Mouse (Mus musculus): ENCODE results near the gene Arhgef19. TPM values are rescaled to one million over a fixed set of nuclear protein-coding genes. Genes with fewer than 3 reads are reported as not detected.

Arhgef19 gene
- polyA plus RNA-seq, 1 experiment: 13.2 TPM

GRCm38 (mm10) chr4:141279327-141279726 lies 40.0 kb downstream of the Arhgef19 start:
- Histone ChIP-seq H3K4me1 (ENCODE audit: control insufficient read depth, insufficient read depth, low read length) (no peaks in the 10 kb centered on the region), H3K4me3 (ENCODE audit: insufficient read depth, low read length) (no peak overlapping the region), H3K27ac (ENCODE audit: insufficient read depth, low read length) (no peak overlapping the region)
- TF ChIP-seq CTCF (IDR thresholded peaks at IDR 0.05; ENCODE audit: extremely low read depth, insufficient read depth, low read length) (no peak), POLR2A (IDR thresholded peaks at IDR 0.05; ENCODE audit: extremely low read depth, insufficient read depth, low read length) (no peak)

GRCm38 (mm10) chr4:141279783-141280182 lies 40.5 kb downstream of the Arhgef19 start:
- H3K4me1 ChIP-seq (ENCODE audit: control insufficient read depth, insufficient read depth, low read length): no peaks in the 10 kb centered on the region
- H3K4me3 ChIP-seq (ENCODE audit: insufficient read depth, low read length): no peak overlapping the region
- TF ChIP-seq CTCF (IDR thresholded peaks at IDR 0.05; ENCODE audit: extremely low read depth, insufficient read depth, low read length) (no peak), POLR2A (IDR thresholded peaks at IDR 0.05; ENCODE audit: extremely low read depth, insufficient read depth, low read length) (no peak)

GRCm38 (mm10) chr4:141280471-141280870 lies 41.2 kb downstream of the Arhgef19 start:
- Histone ChIP-seq H3K4me3 (ENCODE audit: insufficient read depth, low read length) (no peak overlapping the region), H3K27ac (ENCODE audit: insufficient read depth, low read length) (no peak overlapping the region), H3K4me1 (ENCODE audit: control insufficient read depth, insufficient read depth, low read length) (no peaks in the 10 kb centered on the region)
- no peak for TF ChIP-seq POLR2A (IDR thresholded peaks at IDR 0.05; ENCODE audit: extremely low read depth, insufficient read depth, low read length)
- no peak for TF ChIP-seq CTCF (IDR thresholded peaks at IDR 0.05; ENCODE audit: extremely low read depth, insufficient read depth, low read length)

More at GRCm38 (mm10) chr4:141279783-141280182, 40.5 kb downstream of the Arhgef19 start:
- H3K27ac ChIP-seq (ENCODE audit: insufficient read depth, low read length): no peak overlapping the region

GRCm38 (mm10) chr4:141281153-141281552 lies 41.9 kb downstream of the Arhgef19 start:
- H3K4me1 ChIP-seq (ENCODE audit: control insufficient read depth, insufficient read depth, low read length): no peaks in the 10 kb centered on the region
- H3K4me3 ChIP-seq (ENCODE audit: insufficient read depth, low read length): no peak overlapping the region
- H3K27ac ChIP-seq (ENCODE audit: insufficient read depth, low read length): no peak overlapping the region
- TF ChIP-seq POLR2A (IDR thresholded peaks at IDR 0.05; ENCODE audit: extremely low read depth, insufficient read depth, low read length): no peak
- no peak for TF ChIP-seq CTCF (IDR thresholded peaks at IDR 0.05; ENCODE audit: extremely low read depth, insufficient read depth, low read length)

GRCm38 (mm10) chr4:141281578-141281977 lies 42.3 kb downstream of the Arhgef19 start:
- H3K4me1 ChIP-seq (ENCODE audit: control insufficient read depth, insufficient read depth, low read length): no peaks in the 10 kb centered on the region
- TF ChIP-seq POLR2A (IDR thresholded peaks at IDR 0.05; ENCODE audit: extremely low read depth, insufficient read depth, low read length) (no peak), CTCF (IDR thresholded peaks at IDR 0.05; ENCODE audit: extremely low read depth, insufficient read depth, low read length) (no peak)
- no peak overlapping the region for H3K4me3 ChIP-seq (ENCODE audit: insufficient read depth, low read length)

GRCm38 (mm10) chr4:141282087-141282486 lies 42.8 kb downstream of the Arhgef19 start:
- no peak for TF ChIP-seq POLR2A (IDR thresholded peaks at IDR 0.05; ENCODE audit: extremely low read depth, insufficient read depth, low read length)
- no peak for TF ChIP-seq CTCF (IDR thresholded peaks at IDR 0.05; ENCODE audit: extremely low read depth, insufficient read depth, low read length)
- no peak overlapping the region for H3K27ac ChIP-seq (ENCODE audit: insufficient read depth, low read length)
- no peak overlapping the region for H3K4me3 ChIP-seq (ENCODE audit: insufficient read depth, low read length)
- H3K4me1 ChIP-seq (ENCODE audit: control insufficient read depth, insufficient read depth, low read length): no peaks in the 10 kb centered on the region

More at GRCm38 (mm10) chr4:141281578-141281977, 42.3 kb downstream of the Arhgef19 start:
- no peak overlapping the region for H3K27ac ChIP-seq (ENCODE audit: insufficient read depth, low read length)

GRCm38 (mm10) chr4:141282623-141283022 lies 43.3 kb downstream of the Arhgef19 start:
- Histone ChIP-seq H3K4me1 (ENCODE audit: control insufficient read depth, insufficient read depth, low read length) (no peaks in the 10 kb centered on the region), H3K4me3 (ENCODE audit: insufficient read depth, low read length) (no peak overlapping the region), H3K27ac (ENCODE audit: insufficient read depth, low read length) (no peak overlapping the region)
- no peak for TF ChIP-seq POLR2A (IDR thresholded peaks at IDR 0.05; ENCODE audit: extremely low read depth, insufficient read depth, low read length)
- no peak for TF ChIP-seq CTCF (IDR thresholded peaks at IDR 0.05; ENCODE audit: extremely low read depth, insufficient read depth, low read length)

GRCm38 (mm10) chr4:141283176-141283878 lies 44.0 kb downstream of the Arhgef19 start:
- Histone ChIP-seq H3K4me1 (ENCODE audit: control insufficient read depth, insufficient read depth, low read length) (no peaks in the 10 kb centered on the region), H3K4me3 (ENCODE audit: insufficient read depth, low read length) (no peak overlapping the region), H3K27ac (ENCODE audit: insufficient read depth, low read length) (no peak overlapping the region)
- TF ChIP-seq CTCF (IDR thresholded peaks at IDR 0.05; ENCODE audit: extremely low read depth, insufficient read depth, low read length) (no peak), POLR2A (IDR thresholded peaks at IDR 0.05; ENCODE audit: extremely low read depth, insufficient read depth, low read length) (no peak)

GRCm38 (mm10) chr4:141283879-141284411 lies 44.6 kb downstream of the Arhgef19 start:
- Histone ChIP-seq H3K4me1 (ENCODE audit: control insufficient read depth, insufficient read depth, low read length) (no peaks in the 10 kb centered on the region), H3K27ac (ENCODE audit: insufficient read depth, low read length) (no peak overlapping the region)
- no peak for TF ChIP-seq POLR2A (IDR thresholded peaks at IDR 0.05; ENCODE audit: extremely low read depth, insufficient read depth, low read length)
- TF ChIP-seq CTCF (IDR thresholded peaks at IDR 0.05; ENCODE audit: extremely low read depth, insufficient read depth, low read length): no peak

GRCm38 (mm10) chr4:141284486-141284885 lies 45.2 kb downstream of the Arhgef19 start:
- Histone ChIP-seq H3K4me1 (ENCODE audit: control insufficient read depth, insufficient read depth, low read length) (no peaks in the 10 kb centered on the region), H3K27ac (ENCODE audit: insufficient read depth, low read length) (no peak overlapping the region), H3K4me3 (ENCODE audit: insufficient read depth, low read length) (no peak overlapping the region)
- TF ChIP-seq CTCF (IDR thresholded peaks at IDR 0.05; ENCODE audit: extremely low read depth, insufficient read depth, low read length) (no peak), POLR2A (IDR thresholded peaks at IDR 0.05; ENCODE audit: extremely low read depth, insufficient read depth, low read length) (no peak)

More at GRCm38 (mm10) chr4:141283879-141284411, 44.6 kb downstream of the Arhgef19 start:
- H3K4me3 ChIP-seq (ENCODE audit: insufficient read depth, low read length): no peak overlapping the region
